Mouse (Mus musculus): ENCODE data around the gene Slc1a5.

The Slc1a5 gene

DNA sequence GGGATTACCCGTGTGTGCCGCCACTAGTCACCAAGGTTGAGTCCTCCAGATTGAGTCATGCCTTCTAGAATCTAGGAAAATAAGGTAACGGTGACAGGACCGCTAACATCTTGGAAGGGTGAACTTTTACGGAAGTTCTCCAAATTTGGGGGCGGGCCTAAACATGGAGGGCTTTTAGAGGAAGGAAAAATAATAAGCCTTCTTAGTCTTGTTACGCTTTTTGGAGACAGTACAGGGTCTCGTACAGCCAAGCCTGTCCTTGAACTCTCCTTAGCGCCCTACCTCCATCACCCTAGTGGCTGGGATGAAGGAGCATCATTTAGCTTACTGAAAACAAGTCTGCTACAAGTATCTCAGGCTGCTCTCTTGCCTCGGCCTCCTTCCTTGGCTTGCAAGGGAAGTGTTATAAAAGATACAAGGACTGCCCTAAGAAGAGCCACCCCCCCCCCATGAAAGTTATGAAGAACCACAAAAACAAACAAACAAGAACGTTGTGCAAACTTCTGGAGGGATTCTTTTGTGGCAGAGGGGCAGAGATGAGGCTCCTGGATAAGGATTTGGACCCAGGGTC lies 1.5 kb downstream of the Slc1a5 start:
- in situ Hi-C loops (cut with MboI), result no loop called here

- in situ Hi-C loops (cut with MboI), result no loop called here
These were observed 2.1 kb downstream of the Slc1a5 start for GRCm38 (mm10) chr7:16783224-16783688.

DNA sequence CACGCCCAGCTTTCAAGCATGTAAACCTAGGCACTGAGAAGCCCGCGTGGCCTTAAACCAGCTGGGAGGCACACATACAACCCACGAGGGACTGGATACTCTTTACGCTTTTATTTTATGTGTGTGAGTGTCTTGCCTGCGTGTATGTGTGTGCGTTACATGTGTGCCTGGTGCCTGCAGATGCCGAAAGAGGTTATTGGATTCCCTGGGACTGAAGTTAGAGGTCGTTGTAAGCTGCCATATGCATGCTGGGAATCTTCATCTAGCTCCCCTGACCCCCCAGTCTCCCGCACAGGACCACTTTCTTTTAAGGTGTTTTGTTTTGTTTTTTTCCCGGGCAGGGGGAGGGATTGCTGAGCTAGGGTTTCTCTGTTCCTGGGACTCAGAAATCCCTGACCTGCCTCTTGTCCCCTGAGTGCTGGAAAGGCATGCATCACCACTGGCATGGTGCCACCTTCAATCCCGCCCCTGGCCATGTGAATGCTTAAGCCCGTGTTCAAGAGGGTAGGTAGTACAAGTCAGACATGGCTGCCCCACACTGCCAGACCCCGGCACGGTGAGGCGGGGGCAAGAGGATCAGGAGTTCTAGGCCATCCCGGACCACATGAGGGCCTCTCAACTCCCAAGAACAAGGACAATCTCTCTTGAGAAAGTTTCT lies 2.7 kb downstream of the Slc1a5 start:
- in situ Hi-C loops (cut with MboI), result no loop called here

GRCm38 (mm10) chr7:16784498-16784976 lies 3.4 kb downstream of the Slc1a5 start:
- in situ Hi-C loops (cut with MboI), result no loop called here

DNA sequence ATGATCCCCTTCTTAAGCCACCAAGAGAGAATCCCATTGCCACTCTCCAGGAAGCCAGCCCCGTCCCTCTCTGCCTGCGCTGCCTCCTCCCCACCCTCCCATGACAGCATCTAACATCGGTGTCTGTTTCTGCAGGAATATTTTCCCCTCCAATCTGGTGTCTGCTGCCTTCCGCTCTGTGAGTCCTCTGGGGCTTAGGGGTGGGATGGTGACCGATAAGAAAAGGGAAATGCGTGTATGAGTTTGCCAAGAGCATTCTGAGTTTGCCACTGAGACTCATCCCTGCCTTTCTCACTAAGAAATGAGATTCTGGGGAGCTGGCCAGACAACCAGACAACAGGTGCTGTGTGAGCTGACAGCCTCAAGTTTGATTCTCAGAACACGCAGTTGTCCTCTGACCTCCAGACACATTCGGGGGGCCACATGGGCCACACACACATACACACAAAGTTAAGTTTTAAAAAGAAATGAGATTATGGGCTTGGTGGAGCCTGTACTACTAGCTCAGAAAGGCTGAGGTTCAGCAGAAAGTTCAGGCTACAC lies 4.5 kb downstream of the Slc1a5 start:
- in situ Hi-C loops (cut with MboI), result no loop called here

- in situ Hi-C loops (cut with MboI), result no loop called here
These were observed 11.2 kb downstream of the Slc1a5 start for GRCm38 (mm10) chr7:16792316-16792715.

DNA sequence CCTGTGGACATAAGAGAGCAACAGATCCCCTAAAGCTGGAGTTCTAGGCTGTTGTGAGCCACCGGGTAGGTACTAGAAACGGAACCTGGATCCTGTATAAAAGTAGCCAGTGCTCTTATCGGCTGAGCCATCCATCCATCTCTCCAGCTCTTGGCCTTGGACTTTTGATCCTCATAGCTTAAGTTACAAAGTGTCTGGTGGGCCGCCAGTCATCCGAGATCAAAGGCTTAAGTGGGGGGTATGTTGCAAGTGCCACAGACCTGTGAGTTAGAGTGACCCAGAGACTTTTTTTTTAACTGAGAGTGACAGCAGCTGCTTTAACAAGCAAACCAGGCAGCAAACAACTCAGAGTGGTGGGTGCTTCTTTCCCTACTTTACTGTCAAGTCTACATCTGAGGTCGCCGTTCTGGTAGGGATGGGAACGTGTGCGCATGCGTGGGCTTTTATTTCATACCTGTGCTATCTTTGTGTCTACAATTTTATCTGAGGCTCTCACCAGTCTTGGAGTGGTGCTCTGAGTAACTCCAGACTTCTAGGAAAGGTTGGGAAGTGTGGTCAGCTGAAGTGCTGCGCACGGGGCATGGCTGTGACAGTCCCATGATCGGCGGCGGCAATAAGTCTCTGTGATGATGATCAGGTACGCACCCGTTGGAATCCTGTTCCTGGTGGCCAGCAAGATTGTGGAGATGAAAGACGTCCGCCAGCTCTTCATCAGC lies 12.0 kb downstream of the Slc1a5 start:
- in situ Hi-C loops (cut with MboI), result no loop called here

- in situ Hi-C loops (cut with MboI), result no loop called here
These were observed 13.7 kb downstream of the Slc1a5 start for GRCm38 (mm10) chr7:16794886-16795285.

DNA sequence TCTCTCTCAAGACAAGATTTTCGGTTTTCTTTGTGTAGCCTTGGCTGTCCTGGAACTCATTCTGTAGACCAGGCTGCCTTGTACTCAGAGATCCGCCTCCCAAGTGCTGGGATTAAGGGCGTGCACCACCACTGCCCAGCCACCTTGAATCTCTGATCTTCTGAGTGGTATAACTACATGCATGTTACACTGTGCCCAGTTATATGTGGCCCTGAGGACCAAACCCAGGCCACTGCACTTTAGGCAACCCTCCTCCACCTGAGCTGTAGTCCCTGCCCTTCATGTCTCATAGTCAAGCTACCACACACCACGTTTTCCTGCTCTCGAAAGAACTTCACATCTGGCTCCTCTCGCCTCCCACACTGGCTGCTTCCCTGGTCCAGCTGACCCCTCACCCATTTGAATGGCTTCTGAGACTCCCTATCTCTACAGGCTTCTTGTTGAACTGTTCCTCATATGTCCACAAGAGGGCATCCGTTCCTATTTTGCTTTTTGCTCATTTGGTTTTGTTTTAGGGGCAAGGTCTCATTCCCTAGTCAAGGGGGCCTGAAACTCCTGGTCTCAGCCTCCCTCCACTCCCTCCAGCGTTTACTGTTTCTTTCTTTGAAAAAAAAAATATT lies 23.4 kb downstream of the Slc1a5 start:
- in situ Hi-C loops (cut with MboI), result no loop called here

- in situ Hi-C loops (cut with MboI), result no loop called here
These were observed 26.8 kb downstream of the Slc1a5 start for GRCm38 (mm10) chr7:16807936-16808335.

- in situ Hi-C loops (cut with MboI), result no loop called here
These were observed 27.5 kb downstream of the Slc1a5 start for GRCm38 (mm10) chr7:16808647-16809046.

DNA sequence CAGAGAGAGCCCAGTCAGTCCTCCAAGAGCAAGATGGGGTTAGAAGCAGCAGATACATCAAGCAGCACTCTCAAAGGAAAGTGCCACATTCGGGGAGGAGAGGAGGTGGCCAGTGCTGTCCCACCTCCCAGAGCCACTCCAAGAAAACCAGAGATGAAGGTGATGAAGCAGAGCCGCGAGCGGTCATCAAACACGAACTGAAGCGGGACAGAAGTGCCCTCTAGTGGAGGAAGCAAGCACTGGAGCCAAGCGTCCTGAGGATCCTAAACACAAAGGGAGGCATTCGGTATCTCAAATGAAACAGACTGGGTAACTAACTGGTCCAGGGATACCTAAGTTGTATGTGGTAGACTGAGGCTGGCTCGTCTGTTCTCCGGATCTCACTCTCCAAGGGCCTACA lies 28.6 kb downstream of the Slc1a5 start:
- in situ Hi-C loops (cut with MboI), result no loop called here

DNA sequence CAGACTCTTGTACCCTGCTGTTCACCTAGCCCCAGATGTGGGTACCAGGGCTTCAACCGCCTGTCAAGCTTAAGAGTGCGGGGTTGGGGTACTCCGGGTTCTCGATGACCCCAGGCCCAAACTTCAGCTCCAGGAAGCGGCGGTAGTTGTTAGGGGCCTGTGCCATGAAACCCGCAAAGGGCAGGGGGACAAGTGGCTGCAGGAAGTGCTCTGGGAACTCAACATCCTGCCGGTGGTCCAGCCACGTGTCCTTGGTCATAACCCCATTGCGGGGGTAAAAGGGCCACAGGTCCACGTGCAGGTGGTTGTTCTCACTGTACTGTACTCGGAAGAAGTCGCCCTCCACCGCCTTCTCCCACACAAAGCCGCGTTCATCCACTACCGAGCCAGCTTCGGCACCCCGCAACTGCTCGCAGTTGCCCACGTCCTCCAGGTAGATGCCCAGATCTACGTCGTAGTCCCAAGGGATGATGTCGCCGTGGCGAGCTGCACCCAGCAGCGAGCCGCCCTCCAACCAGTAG lies 29.3 kb downstream of the Slc1a5 start:
- in situ Hi-C loops (cut with MboI), result no loop called here

- in situ Hi-C loops (cut with MboI), result no loop called here
These were observed 29.9 kb downstream of the Slc1a5 start for GRCm38 (mm10) chr7:16810920-16811648.

DNA sequence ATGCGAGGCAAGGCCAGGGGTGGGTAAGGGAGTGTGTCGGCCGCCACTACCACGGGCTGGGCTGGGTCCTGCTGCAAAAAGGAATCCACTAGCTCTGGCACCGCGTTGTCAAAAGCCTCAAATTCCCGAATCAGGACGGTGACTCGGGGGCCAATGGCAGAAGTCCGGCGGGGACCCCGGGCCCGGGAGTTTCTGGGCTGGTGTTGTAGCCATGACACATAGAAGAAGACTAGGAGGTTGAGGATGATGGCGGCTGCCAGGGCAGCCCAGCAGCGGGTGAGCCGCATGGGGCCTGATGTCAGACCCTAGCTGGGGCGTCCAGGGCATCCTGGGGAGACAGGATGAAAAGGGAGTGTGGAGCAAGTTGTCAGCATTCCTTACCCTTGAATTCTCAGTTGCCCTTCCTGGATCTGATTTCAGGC lies 30.5 kb downstream of the Slc1a5 start:
- in situ Hi-C loops (cut with MboI), result no loop called here

DNA sequence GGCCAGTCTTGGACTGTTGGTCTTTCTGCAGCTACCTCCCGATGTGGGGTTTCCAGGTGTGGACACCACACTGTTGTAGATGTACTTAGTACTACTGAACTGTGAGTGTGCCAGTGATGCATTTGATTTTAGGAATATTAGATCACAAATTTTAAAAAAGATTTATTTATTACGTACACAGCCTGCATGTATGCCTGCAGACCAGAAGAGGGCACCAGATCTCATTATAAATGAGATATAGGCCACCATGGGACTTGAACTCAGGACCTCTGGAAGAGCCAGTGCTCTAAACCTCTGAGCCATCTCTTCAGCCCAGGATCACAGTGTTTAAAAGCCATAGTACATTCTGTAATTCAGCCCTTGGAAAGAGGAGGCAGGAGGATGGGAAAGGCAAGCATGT lies 31.4 kb downstream of the Slc1a5 start:
- in situ Hi-C loops (cut with MboI), result no loop called here

GRCm38 (mm10) chr7:16815351-16815941 lies 34.3 kb downstream of the Slc1a5 start, which contains the start of gene Strn4:
Strn4 (plus strand) TSS chr7:16815889.
- in situ Hi-C loops (cut with MboI), result loop anchor here (5.0 kb wide), 1 partner anchor 42 kb away; no protein-coding TSS in a partner anchor

GRCm38 (mm10) chr7:16816078-16816474 lies 34.9 kb downstream of the Slc1a5 start:
- in situ Hi-C loops (cut with MboI), result loop anchor here (5.0 kb wide), 1 partner anchor 41 kb away; no protein-coding TSS in a partner anchor

DNA sequence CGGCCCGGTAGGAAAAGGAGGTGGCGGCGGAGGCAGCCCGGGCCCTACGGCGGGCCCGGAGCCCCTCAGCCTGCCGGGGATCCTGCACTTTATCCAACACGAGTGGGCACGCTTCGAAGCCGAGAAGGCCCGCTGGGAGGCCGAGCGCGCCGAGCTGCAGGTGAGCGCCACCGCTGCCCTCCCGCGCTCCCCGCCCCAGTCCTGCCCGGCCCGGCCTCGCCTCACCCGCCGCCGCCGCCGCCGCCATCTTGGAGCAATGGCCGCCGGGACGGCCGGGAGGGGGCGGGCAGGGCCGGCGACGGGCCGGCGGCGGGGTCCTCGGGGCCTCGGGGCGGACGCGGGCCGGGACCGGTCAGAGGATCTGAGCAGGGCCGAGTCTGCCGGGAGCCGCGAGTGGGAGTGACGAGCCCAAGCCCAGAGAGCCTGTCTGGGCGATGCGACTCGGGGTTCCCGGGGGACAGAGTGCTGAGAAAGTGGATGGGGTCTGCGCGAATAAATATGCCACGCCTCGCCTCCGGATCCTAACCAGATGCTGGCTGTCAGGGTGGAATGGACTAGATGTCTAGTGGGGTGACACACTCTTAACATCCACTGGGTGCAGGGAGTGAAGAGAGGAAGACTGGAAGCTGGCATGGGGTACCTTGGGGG lies 35.5 kb downstream of the Slc1a5 start, which contains the start of gene Fkrp:
Fkrp (minus strand) TSS at position 258 of the 648 bp plus-strand sequence.
- in situ Hi-C loops (cut with MboI), result loop anchor here (5.0 kb wide), 1 partner anchor 41 kb away; no protein-coding TSS in a partner anchor

DNA sequence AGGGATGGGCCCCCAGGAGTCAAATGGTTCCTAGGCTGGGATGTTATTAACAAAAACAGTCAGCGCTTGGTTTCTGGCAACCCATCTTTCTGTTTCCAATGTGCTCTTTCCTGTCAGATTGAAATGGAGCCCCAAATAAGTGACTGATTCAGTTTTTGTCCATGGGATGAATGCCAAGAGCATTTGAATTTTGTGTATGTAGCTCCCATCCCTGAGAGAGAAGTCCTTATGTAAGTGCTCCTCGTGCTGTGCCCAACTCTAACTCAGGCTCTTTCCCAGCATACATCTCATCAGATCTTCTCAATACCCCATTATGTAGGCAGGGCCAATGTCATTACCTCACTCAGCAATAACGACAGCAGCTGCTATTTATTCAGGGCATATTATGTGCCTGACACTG lies 36.6 kb downstream of the Slc1a5 start:
- in situ Hi-C loops (cut with MboI), result loop anchor here (5.0 kb wide), 1 partner anchor 40 kb away; no protein-coding TSS in a partner anchor

Data from mature B cell (primary cell).